Comparison of ENCODE assay signal across 11 mouse cellular contexts in the genomic region with DNA sequence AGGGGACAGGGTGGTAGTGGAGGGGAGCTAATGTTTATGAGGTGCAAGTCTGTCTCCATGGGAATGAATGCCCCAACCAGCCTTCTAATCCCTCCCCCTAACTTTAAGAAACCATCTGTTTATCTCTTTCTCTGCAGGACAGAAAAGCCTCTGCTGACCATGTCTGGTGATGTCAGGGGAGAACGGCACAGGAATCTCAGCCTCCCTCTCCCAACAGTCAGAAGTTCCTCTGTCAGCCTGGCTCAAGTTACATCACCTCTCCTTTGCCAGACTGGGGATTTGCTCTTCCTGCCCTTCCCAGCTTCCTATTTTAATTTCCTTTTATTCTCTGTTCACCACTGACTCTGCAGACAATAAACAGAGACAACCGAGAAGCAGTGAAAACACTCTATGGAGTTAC. TPM values are rescaled to one million over a fixed set of nuclear protein-coding genes. Genes with fewer than 3 reads are reported as not detected.
A peak's percentile ranks its signal among the peaks of the same experiment; 100 is the strongest.
DNase-seq lines count a peak whose midpoint lies in the region; ATAC-seq lines count a peak whose summit lies in the region.
"Had no signal": no experiment of that assay in that cellular context is flagged by ENCODE, and none has a peak within 500 bp of the region (broad histone marks: within the 10 kb centered on the region; RNA-seq: fewer than 3 reads in every experiment).

No protein-coding gene starts in this region.

- H3K4me3 ChIP-seq in heart, embryonic 14.5 days (ENCODE audit: control insufficient read depth in 1 of 2, insufficient read depth in 1 of 2, low read depth in 1 of 2, low read length in 2 of 2): no peak overlapping the region
- H3K4me3 ChIP-seq in midbrain, embryonic 10.5 days: peak overlapping the region; percentile 27
- H3K4me3 ChIP-seq in midbrain, embryonic 15.5 days: no peak overlapping the region
- H3K4me3 ChIP-seq in embryonic facial prominence, embryonic 15.5 days (replicated peaks): no peak overlapping the region
- no peak overlapping the region for H3K4me3 ChIP-seq in stomach, embryonic 16.5 days (replicated peaks; ENCODE audit: low read length)
- H3K4me3 ChIP-seq: left cerebral cortex, adult 2 months had no signal

- no peaks in the 10 kb centered on the region for H3K36me3 ChIP-seq in heart, embryonic 14.5 days (ENCODE audit: control insufficient read depth, insufficient read depth, low read length)
- H3K36me3 ChIP-seq in midbrain, embryonic 10.5 days: peaks cover 7% of the 10 kb centered on the region
- no peaks in the 10 kb centered on the region for H3K36me3 ChIP-seq in midbrain, embryonic 15.5 days (replicated peaks)
- no peaks in the 10 kb centered on the region for H3K36me3 ChIP-seq in embryonic facial prominence, embryonic 15.5 days
- no peaks in the 10 kb centered on the region for H3K36me3 ChIP-seq in stomach, embryonic 16.5 days (ENCODE audit: control insufficient read depth, insufficient read depth, low read length)

- peak overlapping the region; percentile 34 to 37; a peak in 3 of 4 replicates for H3K27ac ChIP-seq in heart, embryonic 14.5 days (replicated peaks in 1 of 2; ENCODE audit: control insufficient read depth in 1 of 2, insufficient read depth in 1 of 2, low read depth in 2 of 2, low read length in 2 of 2)
- H3K27ac ChIP-seq in midbrain, embryonic 10.5 days (replicated peaks): peak overlapping the region; percentile 75
- no peak overlapping the region for H3K27ac ChIP-seq in midbrain, embryonic 15.5 days
- H3K27ac ChIP-seq in embryonic facial prominence, embryonic 15.5 days (replicated peaks): peak overlapping the region; percentile 51
- peak overlapping the region; percentile 60 for H3K27ac ChIP-seq in stomach, embryonic 16.5 days (ENCODE audit: low read length)
- H3K27ac ChIP-seq: left cerebral cortex, adult 2 months had no signal

- 0 out of 2 replicates have a peak, but pooled peaks have one; percentile 48 for ATAC-seq in heart, embryonic 14.5 days (ENCODE audit: insufficient number of reproducible peaks, insufficient read depth, low FRiP score, low read depth)
- no peak for ATAC-seq in midbrain, embryonic 15.5 days (replicated peaks)
- no peak for ATAC-seq in embryonic facial prominence, embryonic 15.5 days (ENCODE audit: insufficient number of reproducible peaks, low FRiP score, low TSS enrichment, low read depth)
- ATAC-seq in stomach, embryonic 16.5 days (ENCODE audit: insufficient read depth, low FRiP score): 0 out of 2 replicates have a peak, but pooled peaks have one; percentile 31

- H3K9me3 ChIP-seq in heart, embryonic 14.5 days (ENCODE audit: control insufficient read depth, low read length): no peaks in the 10 kb centered on the region
- no peaks in the 10 kb centered on the region for H3K9me3 ChIP-seq in midbrain, embryonic 10.5 days (replicated peaks)
- H3K9me3 ChIP-seq in midbrain, embryonic 15.5 days: no peaks in the 10 kb centered on the region
- no peaks in the 10 kb centered on the region for H3K9me3 ChIP-seq in embryonic facial prominence, embryonic 15.5 days (replicated peaks)
- no peaks in the 10 kb centered on the region for H3K9me3 ChIP-seq in stomach, embryonic 16.5 days (replicated peaks; ENCODE audit: control insufficient read depth, low read length)

- H3K4me2 ChIP-seq in heart, embryonic 14.5 days (ENCODE audit: low read length): peak overlapping the region; percentile 16; the same call in 1 of the 2 replicates
- H3K4me2 ChIP-seq in midbrain, embryonic 15.5 days: no peak overlapping the region
- no peak overlapping the region for H3K4me2 ChIP-seq in embryonic facial prominence, embryonic 15.5 days (replicated peaks)
- no peak overlapping the region for H3K4me2 ChIP-seq in stomach, embryonic 16.5 days (ENCODE audit: low read depth, low read length)

- intact Hi-C loops in heart, postnatal 36 days (cut with DNase I): loop anchor here (2.0 kb wide), 1 partner anchor 68 kb away; no protein-coding TSS in a partner anchor

- no peak for DNase-seq in heart, postnatal 36 days
- DNase-seq in midbrain, embryonic 10.5 days (ENCODE audit: low spot score): peak; percentile 32
- DNase-seq in cerebellum, adult 11-12 months: no peak
- no peak for DNase-seq in gastrocnemius, adult 18-20 months (ENCODE audit: low spot score)
- DNase-seq: cerebellum, adult 9-10 months; thymus, postnatal 25 days had no signal

- no peak overlapping the region for H3K9ac ChIP-seq in heart, embryonic 14.5 days (ENCODE audit: low read length)
- H3K9ac ChIP-seq in midbrain, embryonic 15.5 days: no peak overlapping the region
- H3K9ac ChIP-seq in embryonic facial prominence, embryonic 15.5 days: no peak overlapping the region
- H3K9ac ChIP-seq in stomach, embryonic 16.5 days (ENCODE audit: low read length): no peak overlapping the region

- 1% methylated on average over 2 of the region's 2 CpGs for WGBS in heart, embryonic 14.5 days
- 4% methylated on average over 2 of the region's 2 CpGs for WGBS in midbrain, embryonic 10.5 days
- 0% methylated on average over 2 of the region's 2 CpGs for WGBS in midbrain, embryonic 15.5 days
- WGBS in embryonic facial prominence, embryonic 15.5 days: 3% methylated on average over 2 of the region's 2 CpGs
- 10% methylated on average over 2 of the region's 2 CpGs for WGBS in stomach, embryonic 16.5 days

- no peaks in the 10 kb centered on the region for H3K27me3 ChIP-seq in heart, embryonic 14.5 days (ENCODE audit: control insufficient read depth, insufficient read depth, low read length)
- H3K27me3 ChIP-seq in midbrain, embryonic 10.5 days (ENCODE audit: low read depth, poor library complexity, severe bottlenecking): no peaks in the 10 kb centered on the region
- H3K27me3 ChIP-seq in midbrain, embryonic 15.5 days (replicated peaks): no peaks in the 10 kb centered on the region
- H3K27me3 ChIP-seq in embryonic facial prominence, embryonic 15.5 days: no peaks in the 10 kb centered on the region
- no peaks in the 10 kb centered on the region for H3K27me3 ChIP-seq in stomach, embryonic 16.5 days (ENCODE audit: control insufficient read depth, insufficient read depth, low read length)

- H3K4me1 ChIP-seq in heart, embryonic 14.5 days (ENCODE audit: control insufficient read depth in 2 of 2, insufficient read depth in 2 of 2, low read length in 2 of 2): peaks cover 21 to 36% of the 10 kb centered on the region in 2 experiments
- peaks cover 63% of the 10 kb centered on the region for H3K4me1 ChIP-seq in midbrain, embryonic 10.5 days
- H3K4me1 ChIP-seq in midbrain, embryonic 15.5 days: peaks cover 12% of the 10 kb centered on the region
- H3K4me1 ChIP-seq in embryonic facial prominence, embryonic 15.5 days: peaks cover 78% of the 10 kb centered on the region
- peaks cover 51% of the 10 kb centered on the region for H3K4me1 ChIP-seq in stomach, embryonic 16.5 days (ENCODE audit: control insufficient read depth, insufficient read depth, low read length)

RNA-seq across cellular contexts. Expression of gene Tcf7l1, which starts 40.6 kb away (rescaled TPM):
- 15.7 and 17.4 TPM in 2 replicates for polyA plus RNA-seq in heart, embryonic 14.5 days (2014; fragmentation: Nextera tagmentation; extraction: Ambion mirVana)
- 10 to 100 TPM; 10.5 to 11.9 TPM for total RNA-seq in heart, postnatal 36 days (2021)
- polyA plus RNA-seq in midbrain, embryonic 10.5 days (2016; fragmentation: Nextera tagmentation; extraction: Ambion mirVana): 24.2 and 25.7 TPM in 2 replicates
- 6.1 and 7.2 TPM in 2 replicates for polyA plus RNA-seq in midbrain, embryonic 15.5 days (2015; fragmentation: Nextera tagmentation; extraction: Ambion mirVana)
- polyA plus RNA-seq in embryonic facial prominence, embryonic 15.5 days (2015; fragmentation: Nextera tagmentation; extraction: Ambion mirVana): 52.3 and 54.7 TPM in 2 replicates
- polyA plus RNA-seq in stomach, embryonic 16.5 days (2015; fragmentation: Nextera tagmentation; extraction: Ambion mirVana): 20.6 and 21.1 TPM in 2 replicates
- total RNA-seq in gastrocnemius, adult 18-20 months (2021): 1 to 10 TPM; 4.3 to 5.3 TPM

Comparison
In these comparisons a context has a peak if more than half of its experiments do, and no peak if none do; other contexts are left out.
1. ATAC-seq: peak in heart, embryonic 14.5 days (single experiment) and stomach, embryonic 16.5 days (single experiment); none in midbrain, embryonic 15.5 days (single experiment) and embryonic facial prominence, embryonic 15.5 days (single experiment).